Mouse (Mus musculus): ENCODE data around the gene Cmtm5. TPM values are rescaled to one million over a fixed set of nuclear protein-coding genes. Genes with fewer than 3 reads are reported as not detected.
"Not testable (repeated sequence)": the region's sequence is repeated elsewhere in the genome, so short reads cannot be mapped to it uniquely, and the experiment has no call there.

Cmtm5 gene
- polyA plus RNA-seq, 2 experiments = 18.6 to 22.7 TPM

DNA sequence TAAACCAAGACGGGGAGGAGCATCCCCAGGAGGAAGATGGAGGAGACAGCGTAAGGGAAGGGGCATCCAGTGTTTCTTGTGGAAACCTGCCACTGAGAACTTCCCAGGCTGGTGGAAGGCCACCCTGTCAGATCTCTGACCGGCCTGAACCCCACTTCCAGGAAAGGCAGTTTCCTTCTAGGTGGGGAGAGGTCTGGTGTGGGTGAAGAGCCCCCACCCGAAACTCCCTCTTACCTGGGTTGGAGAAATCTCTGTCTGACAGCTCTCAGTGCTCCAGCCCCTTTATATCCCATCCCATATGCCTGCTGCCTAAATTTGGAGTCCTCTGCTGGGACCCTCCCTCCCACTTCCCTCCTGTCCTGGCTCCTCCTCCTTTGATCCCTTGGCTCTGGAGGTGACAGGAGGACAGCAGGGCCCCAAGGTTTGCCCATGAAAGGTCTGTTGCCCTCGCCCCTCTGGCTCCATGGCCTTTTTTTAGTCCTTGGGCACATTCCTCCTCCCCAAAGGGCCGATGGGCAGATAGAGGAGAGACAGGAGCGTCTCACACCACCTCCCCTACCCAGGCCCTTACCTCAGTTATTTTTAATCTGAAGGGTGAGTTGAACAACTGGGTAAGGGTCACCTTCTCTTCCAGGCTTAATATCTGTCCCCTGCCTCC, 30.4 kb downstream of the Cmtm5 start, which contains the start of gene Myh6:
Myh6 (minus strand) TSS at position 608 of the 658 bp plus-strand sequence.
- Histone ChIP-seq H3K9me3 (ENCODE audit: control insufficient read depth, low read length) (no peaks in the 10 kb centered on the region), H3K4me1 (ENCODE audit: control insufficient read depth, insufficient read depth, low read length) (no peaks in the 10 kb centered on the region), H3K36me3 (ENCODE audit: control insufficient read depth, insufficient read depth, low read length) (no peaks in the 10 kb centered on the region), H3K4me2 (replicated peaks; ENCODE audit: low read depth, low read length, severe bottlenecking) (no peak within 1 kb of the TSS), H3K9ac (ENCODE audit: low read depth, low read length, severe bottlenecking) (no peak within 1 kb of the TSS), H3K27ac (replicated peaks; ENCODE audit: low read depth, low read length) (no peak within 1 kb of the TSS), H3K4me3 (replicated peaks; ENCODE audit: low read length) (no peak within 1 kb of the TSS), H3K27me3 (ENCODE audit: control insufficient read depth, insufficient read depth, low read length) (no peaks in the 10 kb centered on the region)
- DNase-seq (ENCODE audit: low spot score) = no peak
- TF ChIP-seq POLR2A (IDR thresholded peaks at IDR 0.05; ENCODE audit: borderline replicate concordance, extremely low read depth, insufficient read depth, insufficient read length) = no peak
- no peak for ATAC-seq (ENCODE audit: low FRiP score, low read depth)
- WGBS = 64% methylated on average over 7 of the region's 7 CpGs

DNA sequence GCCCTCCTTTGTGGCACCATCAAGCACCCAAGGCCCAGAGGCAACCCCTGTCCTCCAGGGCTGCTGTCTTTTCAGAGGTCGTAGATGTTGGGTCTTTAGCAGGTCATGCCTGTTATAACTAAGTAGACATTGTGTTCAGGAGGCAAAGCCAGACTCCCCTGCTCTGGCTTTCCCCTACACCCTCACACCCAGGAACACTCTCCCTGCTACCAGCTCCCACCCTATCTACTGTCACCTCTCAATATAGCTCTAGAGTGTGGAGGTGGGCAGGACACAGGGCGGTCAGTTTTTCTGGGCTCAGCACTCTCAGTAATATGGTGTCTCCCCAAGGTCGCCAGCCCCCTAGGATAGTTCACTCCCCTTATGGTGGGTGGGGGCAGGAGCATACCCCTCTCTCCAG, 31.8 kb downstream of the Cmtm5 start:
- H3K4me1 ChIP-seq (ENCODE audit: control insufficient read depth, insufficient read depth, low read length) = no peaks in the 10 kb centered on the region
- WGBS = 89% methylated on average over 3 of the region's 3 CpGs
- H3K4me3 ChIP-seq (replicated peaks; ENCODE audit: low read length) = no peak overlapping the region
- no peaks in the 10 kb centered on the region for H3K36me3 ChIP-seq (ENCODE audit: control insufficient read depth, insufficient read depth, low read length)
- H3K9ac ChIP-seq (ENCODE audit: low read depth, low read length, severe bottlenecking) = no peak overlapping the region
- no peak overlapping the region for H3K27ac ChIP-seq (replicated peaks; ENCODE audit: low read depth, low read length)
- ATAC-seq (ENCODE audit: low FRiP score, low read depth) = no peak
- no peak for TF ChIP-seq POLR2A (IDR thresholded peaks at IDR 0.05; ENCODE audit: borderline replicate concordance, extremely low read depth, insufficient read depth, insufficient read length)
- H3K9me3 ChIP-seq (ENCODE audit: control insufficient read depth, low read length) = no peaks in the 10 kb centered on the region
- DNase-seq (ENCODE audit: low spot score) = no peak
- H3K27me3 ChIP-seq (ENCODE audit: control insufficient read depth, insufficient read depth, low read length) = no peaks in the 10 kb centered on the region
- no peak overlapping the region for H3K4me2 ChIP-seq (replicated peaks; ENCODE audit: low read depth, low read length, severe bottlenecking)

GRCm38 (mm10) chr14:54968344-54968743, 32.3 kb downstream of the Cmtm5 start:
- Histone ChIP-seq H3K4me1 (ENCODE audit: control insufficient read depth, insufficient read depth, low read length) (no peaks in the 10 kb centered on the region), H3K27ac (replicated peaks; ENCODE audit: low read depth, low read length) (no peak overlapping the region), H3K9me3 (ENCODE audit: control insufficient read depth, low read length) (no peaks in the 10 kb centered on the region), H3K4me3 (replicated peaks; ENCODE audit: low read length) (no peak overlapping the region), H3K4me2 (replicated peaks; ENCODE audit: low read depth, low read length, severe bottlenecking) (no peak overlapping the region), H3K27me3 (ENCODE audit: control insufficient read depth, insufficient read depth, low read length) (no peaks in the 10 kb centered on the region), H3K9ac (ENCODE audit: low read depth, low read length, severe bottlenecking) (no peak overlapping the region), H3K36me3 (ENCODE audit: control insufficient read depth, insufficient read depth, low read length) (no peaks in the 10 kb centered on the region)
- no peak for DNase-seq (ENCODE audit: low spot score)
- no peak for TF ChIP-seq POLR2A (IDR thresholded peaks at IDR 0.05; ENCODE audit: borderline replicate concordance, extremely low read depth, insufficient read depth, insufficient read length)
- no peak for ATAC-seq (ENCODE audit: low FRiP score, low read depth)

GRCm38 (mm10) chr14:54972786-54973185, 36.7 kb downstream of the Cmtm5 start:
- H3K9me3 ChIP-seq (ENCODE audit: control insufficient read depth, low read length); DNase-seq (ENCODE audit: low spot score); H3K9ac ChIP-seq (ENCODE audit: low read depth, low read length, severe bottlenecking); H3K36me3 ChIP-seq (ENCODE audit: control insufficient read depth, insufficient read depth, low read length); H3K4me1 ChIP-seq (ENCODE audit: control insufficient read depth, insufficient read depth, low read length); H3K27me3 ChIP-seq (ENCODE audit: control insufficient read depth, insufficient read depth, low read length); ATAC-seq (ENCODE audit: low FRiP score, low read depth); H3K4me2 ChIP-seq (replicated peaks; ENCODE audit: low read depth, low read length, severe bottlenecking); H3K27ac ChIP-seq (replicated peaks; ENCODE audit: low read depth, low read length); H3K4me3 ChIP-seq (replicated peaks; ENCODE audit: low read length): not testable (repeated sequence)
- 96% methylated on average over 7 of the region's 11 CpGs for WGBS

DNA sequence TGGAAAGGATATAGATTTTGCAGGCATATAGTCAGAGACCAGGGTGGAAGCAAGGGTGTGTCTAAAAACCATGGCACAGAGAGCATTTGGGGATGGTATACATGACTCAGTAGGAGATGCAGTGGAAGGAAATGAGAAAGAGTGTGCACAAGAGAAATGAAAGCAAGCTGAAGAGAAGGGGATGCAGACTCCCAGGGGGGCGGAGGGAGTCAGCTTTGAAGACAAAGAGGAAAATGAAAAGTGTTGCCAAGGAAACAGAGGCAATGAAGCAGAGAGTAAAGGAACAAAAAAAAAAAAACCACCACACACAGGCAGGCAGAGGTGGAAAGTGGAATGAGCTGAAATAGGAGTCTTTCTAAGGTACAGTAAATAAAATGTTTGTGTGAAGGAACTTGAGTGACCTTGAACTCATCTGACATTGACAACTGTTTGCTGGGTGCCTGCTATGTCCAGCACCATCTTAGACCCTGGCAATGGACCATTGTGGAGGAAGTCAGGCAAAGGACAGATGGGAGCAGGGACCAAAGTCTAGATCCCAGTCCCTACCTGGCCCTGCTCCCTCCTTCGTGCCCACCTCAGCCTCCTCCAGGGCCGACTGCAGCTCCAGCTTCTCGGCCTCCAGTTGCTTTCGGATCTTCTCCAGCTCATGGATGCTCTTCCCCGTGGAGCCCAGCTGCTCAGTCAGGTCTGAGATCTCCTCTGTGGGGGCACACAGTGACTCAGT, 38.2 kb downstream of the Cmtm5 start:
- no peak for TF ChIP-seq POLR2A (IDR thresholded peaks at IDR 0.05; ENCODE audit: borderline replicate concordance, extremely low read depth, insufficient read depth, insufficient read length)
- H3K4me3 ChIP-seq (replicated peaks; ENCODE audit: low read length) = no peak overlapping the region
- no peak overlapping the region for H3K4me2 ChIP-seq (replicated peaks; ENCODE audit: low read depth, low read length, severe bottlenecking)
- no peaks in the 10 kb centered on the region for H3K9me3 ChIP-seq (ENCODE audit: control insufficient read depth, low read length)
- no peaks in the 10 kb centered on the region for H3K36me3 ChIP-seq (ENCODE audit: control insufficient read depth, insufficient read depth, low read length)
- no peak for DNase-seq (ENCODE audit: low spot score)
- ATAC-seq (ENCODE audit: low FRiP score, low read depth) = no peak
- H3K9ac ChIP-seq (ENCODE audit: low read depth, low read length, severe bottlenecking) = no peak overlapping the region
- 85% methylated on average over 6 of the region's 6 CpGs for WGBS
- H3K27ac ChIP-seq (replicated peaks; ENCODE audit: low read depth, low read length) = no peak overlapping the region
- no peaks in the 10 kb centered on the region for H3K27me3 ChIP-seq (ENCODE audit: control insufficient read depth, insufficient read depth, low read length)
- no peaks in the 10 kb centered on the region for H3K4me1 ChIP-seq (ENCODE audit: control insufficient read depth, insufficient read depth, low read length)
